Mouse (Mus musculus) MEL (cell line): ENCODE data around the gene Taar7e. TPM values are rescaled to one million over a fixed set of nuclear protein-coding genes. Genes with fewer than 3 reads are reported as not detected.

ENCODE experiments used
- DNase-seq: peaks from one replicate; pipeline ENCODE4 v3.0.0; 2011; ENCODE audit warnings: low read depth, low spot score
- H3K27ac ChIP-seq: 2 replicates; pipeline ENCODE4 v1.5.1; 2012; ENCODE audit warnings: low read depth, mild to moderate bottlenecking, control low read depth, low read length, moderate library complexity; ENCODE audit not compliant: control insufficient read depth
- H3K27me3 ChIP-seq, 2 experiments: fragments of 150-350 bp in 1 of 2; sonication (generic) in 1 of 2; 2 replicates each; pipeline ENCODE4 v1.6.1; 2012; ENCODE audit warnings: low read length in 2 of 2, mild to moderate bottlenecking in 2 of 2, improper control_type of control experiment in 1 of 2, moderate library complexity in 1 of 2; ENCODE audit not compliant: insufficient read depth in 2 of 2, control insufficient read depth in 1 of 2
- H3K36me3 ChIP-seq, 2 experiments: 2 replicates each; pipeline ENCODE4 v1.6.1; 2012 to 2014; ENCODE audit warnings: low read length in 2 of 2, improper control_type of control experiment in 1 of 2, inconsistent platforms in 1 of 2, mild to moderate bottlenecking in 1 of 2; ENCODE audit not compliant: insufficient read depth in 2 of 2, control insufficient read depth in 1 of 2
- H3K4me1 ChIP-seq, 2 experiments: fragments of 150-350 bp in 1 of 2; sonication (generic) in 1 of 2; 2 replicates each; pipeline ENCODE4 v1.6.1; 2012; ENCODE audit warnings: low read length in 2 of 2, improper control_type of control experiment in 1 of 2, mild to moderate bottlenecking in 1 of 2; ENCODE audit not compliant: insufficient read depth in 2 of 2, control insufficient read depth in 1 of 2
- H3K4me3 ChIP-seq, 2 experiments: fragments of 150-350 bp in 1 of 2; sonication (generic) in 1 of 2; 2 replicates each; pipeline ENCODE4 v1.5.1; 2012; ENCODE audit warnings: low read depth in 2 of 2, low read length in 2 of 2, mild to moderate bottlenecking in 2 of 2, moderate library complexity in 2 of 2, control low read depth in 1 of 2, improper control_type of control experiment in 1 of 2; ENCODE audit not compliant: control insufficient read depth in 1 of 2, insufficient read depth in 1 of 2
- H3K79me2 ChIP-seq: 2 replicates; pipeline ENCODE4 v1.6.1; 2012; ENCODE audit warnings: mild to moderate bottlenecking, low read length, moderate library complexity; ENCODE audit not compliant: control insufficient read depth, poor library complexity, insufficient read depth
- H3K9ac ChIP-seq: 2 replicates; pipeline ENCODE4 v1.6.1; 2012; ENCODE audit warnings: low read depth, mild to moderate bottlenecking, control low read depth, low read length, moderate library complexity; ENCODE audit not compliant: control insufficient read depth, poor library complexity, severe bottlenecking
- H3K9me3 ChIP-seq: fragments of 150-350 bp; sonication (generic); replicated peaks from 2 replicates; pipeline ENCODE4 v1.6.1; 2012; ENCODE audit warnings: mild to moderate bottlenecking, low read length, improper control_type of control experiment, moderate library complexity; ENCODE audit not compliant: insufficient read depth
- CHD2 ChIP-seq: IDR thresholded peaks from 2 replicates; pipeline ENCODE4 v1.6.1; 2011; ENCODE audit warnings: low read length, improper control_type of control experiment
- E2F4 ChIP-seq: IDR thresholded peaks from 2 replicates; pipeline ENCODE4 v1.6.1; 2011; ENCODE audit warnings: low read depth, low read length, improper control_type of control experiment, borderline replicate concordance
- GABPA ChIP-seq: IDR thresholded peaks from 2 replicates; pipeline ENCODE4 v1.6.1; 2012; ENCODE audit warnings: low read depth, mild to moderate bottlenecking, inconsistent platforms, low read length, improper control_type of control experiment, moderate library complexity
- GATA1 ChIP-seq: IDR thresholded peaks from 2 replicates; pipeline ENCODE4 v1.6.1; 2011; ENCODE audit warnings: low read depth, low read length, improper control_type of control experiment
- JUND ChIP-seq: IDR thresholded peaks from 2 replicates; pipeline ENCODE4 v1.6.1; 2011; ENCODE audit warnings: low read depth, mild to moderate bottlenecking, improper control_type of control experiment, low read length
- MEF2A ChIP-seq: IDR thresholded peaks from 2 replicates; pipeline ENCODE4 v1.6.1; 2014; ENCODE audit warnings: low read depth, mild to moderate bottlenecking, inconsistent platforms, low read length, improper control_type of control experiment; ENCODE audit not compliant: poor library complexity, insufficient replicate concordance, severe bottlenecking; ENCODE audit errors: extremely low read depth
- NRF1 ChIP-seq: IDR thresholded peaks from 2 replicates; pipeline ENCODE4 v1.6.1; 2014; ENCODE audit warnings: low read depth, mild to moderate bottlenecking, inconsistent platforms, low read length, improper control_type of control experiment, moderate library complexity; ENCODE audit not compliant: poor library complexity, insufficient read depth, severe bottlenecking
- POLR2AphosphoS2 ChIP-seq: IDR thresholded peaks from 2 replicates; pipeline ENCODE4 v1.6.1; 2011; ENCODE audit warnings: low read length, improper control_type of control experiment
- POLR2AphosphoS5 ChIP-seq: IDR thresholded peaks from 2 replicates; pipeline ENCODE4 v1.6.1; 2012; ENCODE audit warnings: low read depth, borderline replicate concordance, mild to moderate bottlenecking, inconsistent platforms, low read length, moderate library complexity, mixed read lengths
- USF1 ChIP-seq: IDR thresholded peaks from 2 replicates; pipeline ENCODE4 v1.6.1; 2014; ENCODE audit warnings: low read depth, mild to moderate bottlenecking, inconsistent platforms, low read length, improper control_type of control experiment, moderate library complexity
- ZKSCAN1 ChIP-seq: IDR thresholded peaks from 2 replicates; pipeline ENCODE4 v1.6.1; 2012; ENCODE audit warnings: low read depth, mild to moderate bottlenecking, inconsistent platforms, low read length, improper control_type of control experiment, moderate library complexity
- polyA plus RNA-seq, 2 experiments: library from polyadenylated mRNA; stranded (reverse) in 1 of 2; unstranded in 1 of 2; fragments of >175 nt in 1 of 2; fragments of >200 nt in 1 of 2; gene quantifications; 2 replicates each; pipeline versions ENCODE4 v1.2.1 to v1.2.4; 2012; ENCODE audit warnings: low replicate concordance in 2 of 2, low read depth in 1 of 2; ENCODE audit not compliant: insufficient read length in 2 of 2, insufficient read depth in 1 of 2, missing spikeins in 1 of 2
- total RNA-seq: library from RNA; depleted of rRNA; stranded (reverse); fragments of 300-350 nt; gene quantifications from 2 replicates; pipeline ENCODE4 v1.2.3, GENCODE M21; 2012

Gene Taar7e
- total and polyA plus RNA-seq, 3 experiments, result not detected

DNA sequence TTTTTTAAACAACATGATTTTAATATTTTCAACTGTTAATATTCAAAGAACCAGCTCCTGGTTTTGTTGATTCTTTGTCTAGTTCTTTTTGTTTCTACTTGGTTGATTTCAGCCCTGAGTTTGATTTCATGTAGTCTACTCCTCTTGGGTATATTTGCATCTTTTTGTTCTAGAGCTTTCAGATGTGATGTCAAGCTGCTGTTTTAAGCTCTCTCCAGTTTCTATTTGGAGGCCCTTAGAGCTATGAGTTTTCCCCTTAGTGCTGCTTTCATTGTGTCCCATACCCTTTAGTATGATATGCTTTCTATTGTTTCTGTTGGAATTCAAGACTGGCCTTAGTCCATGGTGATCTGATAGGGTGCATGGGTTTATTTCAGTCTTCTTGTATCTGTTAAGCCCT is 6.1 kb upstream of the Taar7e start:
- H3K9ac ChIP-seq, result no peak overlapping the region
- no peaks in the 10 kb centered on the region for H3K79me2 ChIP-seq
- TF ChIP-seq MEF2A (no peak), POLR2AphosphoS2 (no peak), POLR2AphosphoS5 (no peak), E2F4 (no peak), JUND (no peak), ZKSCAN1 (no peak), CHD2 (no peak), GATA1 (no peak), NRF1 (no peak)
- no peak overlapping the region for H3K27ac ChIP-seq
- no peaks in the 10 kb centered on the region for H3K36me3 ChIP-seq
- no peaks in the 10 kb centered on the region for H3K9me3 ChIP-seq
- no peaks in the 10 kb centered on the region for H3K27me3 ChIP-seq
- no peaks in the 10 kb centered on the region for H3K4me1 ChIP-seq
- no peak for DNase-seq
- no peak overlapping the region for H3K4me3 ChIP-seq

- H3K4me1 ChIP-seq, result no peaks in the 10 kb centered on the region
- H3K27ac ChIP-seq, result no peak overlapping the region
- H3K79me2 ChIP-seq, result no peaks in the 10 kb centered on the region
- H3K36me3 ChIP-seq, result no peaks in the 10 kb centered on the region
- no peak overlapping the region for H3K4me3 ChIP-seq
- H3K9me3 ChIP-seq, result no peaks in the 10 kb centered on the region
- H3K27me3 ChIP-seq, result no peaks in the 10 kb centered on the region; a peak in 2 of 4 replicates
- no peak for TF ChIP-seq USF1
- no peak overlapping the region for H3K9ac ChIP-seq
- DNase-seq, result no peak
Measured at GRCm38 (mm10) chr10:24040120-24040869, 2.9 kb downstream of the Taar7e start.

DNA sequence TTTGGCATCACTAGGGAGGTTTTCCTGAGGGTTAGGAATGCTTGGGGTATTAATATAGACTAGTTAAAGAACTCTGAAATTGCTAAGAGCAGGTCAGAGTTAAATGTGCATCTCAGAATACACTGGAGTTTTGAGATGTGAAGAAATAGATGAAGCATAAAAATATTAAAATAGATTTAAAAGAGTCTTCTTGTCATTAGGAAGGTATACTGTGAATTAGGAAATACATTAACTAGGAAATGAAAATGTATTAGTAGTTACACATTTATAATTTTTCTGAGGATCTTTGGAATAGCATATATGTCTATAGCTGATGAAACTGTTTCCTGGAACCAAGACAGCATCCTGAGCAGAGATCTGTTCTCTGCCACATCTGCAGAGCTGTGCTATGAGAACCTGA is 11.8 kb downstream of the Taar7e start, which contains the start of gene Taar7f:
TSS of gene Taar7f (plus strand) at position 301 of the 400 bp plus-strand sequence.
- no peaks in the 10 kb centered on the region for H3K4me1 ChIP-seq
- H3K27ac ChIP-seq, result no peak within 1 kb of the TSS
- no peaks in the 10 kb centered on the region for H3K79me2 ChIP-seq
- TF ChIP-seq ZKSCAN1 (no peak), GABPA (no peak)
- H3K9ac ChIP-seq, result no peak within 1 kb of the TSS
- H3K36me3 ChIP-seq, result no peaks in the 10 kb centered on the region
- no peak within 1 kb of the TSS for H3K4me3 ChIP-seq
- H3K27me3 ChIP-seq, result peaks cover 0 to 3% of the 10 kb centered on the region in 2 experiments; a peak in 1 of 4 replicates
- H3K9me3 ChIP-seq, result no peaks in the 10 kb centered on the region
- DNase-seq, result no peak
